Mouse (Mus musculus): ENCODE results near the gene Galntl5. TPM values are rescaled to one million over a fixed set of nuclear protein-coding genes. Genes with fewer than 3 reads are reported as not detected.

The Galntl5 gene
- polyA plus RNA-seq, 2 experiments: not detected

DNA sequence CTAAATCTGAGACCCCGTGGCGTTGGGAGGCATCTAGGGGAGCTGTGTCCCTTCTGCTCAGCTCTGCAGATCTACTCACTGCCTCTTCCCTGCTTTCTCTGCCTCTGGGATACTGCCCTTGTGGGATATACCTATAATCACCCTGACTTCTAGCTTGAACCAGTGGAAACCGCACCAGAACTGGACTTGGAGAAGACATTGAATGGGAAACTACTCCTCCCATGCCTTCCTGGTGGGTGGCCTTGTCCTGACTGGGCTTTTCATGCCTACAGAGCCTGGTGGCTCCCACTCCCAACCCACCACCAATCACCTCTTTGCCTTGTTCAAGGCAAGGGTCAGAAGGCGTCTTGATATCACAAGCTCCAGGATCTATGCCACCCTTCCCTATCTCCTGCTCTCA lies 26.4 kb upstream of the Galntl5 start:
- Histone ChIP-seq H3K36me3 (ENCODE audit: control insufficient read depth, insufficient read depth, low read length) (no peaks in the 10 kb centered on the region), H3K4me1 (ENCODE audit: control insufficient read depth, insufficient read depth, low read length) (no peaks in the 10 kb centered on the region), H3K27ac (replicated peaks; ENCODE audit: low read depth, low read length) (no peak overlapping the region), H3K4me2 (replicated peaks; ENCODE audit: low read depth, low read length, severe bottlenecking) (no peak overlapping the region), H3K27me3 (ENCODE audit: control insufficient read depth, insufficient read depth, low read length) (no peaks in the 10 kb centered on the region), H3K4me3 (replicated peaks; ENCODE audit: low read length) (no peak overlapping the region), H3K9ac (ENCODE audit: low read depth, low read length, severe bottlenecking) (no peak overlapping the region), H3K9me3 (ENCODE audit: control insufficient read depth, low read length) (no peaks in the 10 kb centered on the region)
- no peak for ATAC-seq (ENCODE audit: low FRiP score, low read depth)
- 95% methylated on average over 4 of the region's 4 CpGs for whole genome bisulfite sequencing
- DNase-seq (ENCODE audit: low spot score): no peak
- no peak for TF ChIP-seq POLR2A (IDR thresholded peaks at IDR 0.05; ENCODE audit: borderline replicate concordance, extremely low read depth, insufficient read depth, insufficient read length)

DNA sequence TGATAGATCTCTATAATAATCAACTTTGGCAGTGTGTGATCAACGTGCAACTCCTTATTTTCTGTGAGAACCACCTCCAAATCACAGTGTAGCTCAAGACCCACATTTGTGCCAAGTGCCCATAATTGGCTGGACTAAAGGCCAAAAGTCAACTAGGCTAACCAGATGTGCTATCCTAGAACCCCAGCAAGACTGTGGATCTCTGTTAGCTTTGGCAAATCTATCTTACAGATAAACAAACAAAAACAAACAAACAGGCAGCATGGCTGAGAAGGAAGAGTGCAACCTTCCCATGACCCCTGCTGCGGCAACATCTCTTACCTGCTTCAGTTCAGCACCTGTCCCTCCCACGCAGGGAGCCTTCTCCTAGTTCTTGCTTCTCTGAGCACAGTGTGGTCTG lies 25.9 kb upstream of the Galntl5 start:
- Histone ChIP-seq H3K9ac (ENCODE audit: low read depth, low read length, severe bottlenecking) (no peak overlapping the region), H3K27ac (replicated peaks; ENCODE audit: low read depth, low read length) (no peak overlapping the region), H3K27me3 (ENCODE audit: control insufficient read depth, insufficient read depth, low read length) (no peaks in the 10 kb centered on the region), H3K4me3 (replicated peaks; ENCODE audit: low read length) (no peak overlapping the region), H3K4me1 (ENCODE audit: control insufficient read depth, insufficient read depth, low read length) (no peaks in the 10 kb centered on the region), H3K4me2 (replicated peaks; ENCODE audit: low read depth, low read length, severe bottlenecking) (no peak overlapping the region), H3K9me3 (ENCODE audit: control insufficient read depth, low read length) (no peaks in the 10 kb centered on the region), H3K36me3 (ENCODE audit: control insufficient read depth, insufficient read depth, low read length) (no peaks in the 10 kb centered on the region)
- 78% methylated on average over 3 of the region's 3 CpGs for WGBS
- TF ChIP-seq POLR2A (IDR thresholded peaks at IDR 0.05; ENCODE audit: borderline replicate concordance, extremely low read depth, insufficient read depth, insufficient read length): no peak
- no peak for ATAC-seq (ENCODE audit: low FRiP score, low read depth)
- DNase-seq (ENCODE audit: low spot score): no peak

DNA sequence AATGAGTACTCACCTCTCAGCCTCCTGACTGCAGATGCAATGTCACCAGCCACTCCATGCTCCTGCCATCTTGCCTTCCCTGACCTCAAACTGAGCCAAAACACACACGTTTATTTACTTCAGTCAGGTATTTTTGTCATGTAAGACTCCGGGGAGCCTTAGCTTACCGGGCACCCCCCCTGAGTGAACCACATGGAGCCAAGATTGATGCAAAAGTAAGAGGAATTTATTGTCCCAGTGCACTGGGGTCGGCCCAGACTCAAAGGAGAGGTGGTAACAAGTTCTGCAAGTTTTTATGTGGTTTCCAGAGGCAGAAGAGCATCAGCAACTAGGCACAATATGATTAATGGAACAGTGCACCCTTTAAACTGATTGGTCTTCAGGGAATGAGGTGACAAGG lies 24.1 kb upstream of the Galntl5 start:
- Histone ChIP-seq H3K27ac (replicated peaks; ENCODE audit: low read depth, low read length) (no peak overlapping the region), H3K9me3 (ENCODE audit: control insufficient read depth, low read length) (no peaks in the 10 kb centered on the region), H3K4me1 (ENCODE audit: control insufficient read depth, insufficient read depth, low read length) (no peaks in the 10 kb centered on the region), H3K4me2 (replicated peaks; ENCODE audit: low read depth, low read length, severe bottlenecking) (no peak overlapping the region), H3K9ac (ENCODE audit: low read depth, low read length, severe bottlenecking) (no peak overlapping the region), H3K27me3 (ENCODE audit: control insufficient read depth, insufficient read depth, low read length) (no peaks in the 10 kb centered on the region), H3K36me3 (ENCODE audit: control insufficient read depth, insufficient read depth, low read length) (no peaks in the 10 kb centered on the region), H3K4me3 (replicated peaks; ENCODE audit: low read length) (no peak overlapping the region)
- DNase-seq (ENCODE audit: low spot score) (no peak), ATAC-seq (ENCODE audit: low FRiP score, low read depth) (no peak)
- no peak for TF ChIP-seq POLR2A (IDR thresholded peaks at IDR 0.05; ENCODE audit: borderline replicate concordance, extremely low read depth, insufficient read depth, insufficient read length)
- WGBS: 44% methylated on average over 4 of the region's 4 CpGs

DNA sequence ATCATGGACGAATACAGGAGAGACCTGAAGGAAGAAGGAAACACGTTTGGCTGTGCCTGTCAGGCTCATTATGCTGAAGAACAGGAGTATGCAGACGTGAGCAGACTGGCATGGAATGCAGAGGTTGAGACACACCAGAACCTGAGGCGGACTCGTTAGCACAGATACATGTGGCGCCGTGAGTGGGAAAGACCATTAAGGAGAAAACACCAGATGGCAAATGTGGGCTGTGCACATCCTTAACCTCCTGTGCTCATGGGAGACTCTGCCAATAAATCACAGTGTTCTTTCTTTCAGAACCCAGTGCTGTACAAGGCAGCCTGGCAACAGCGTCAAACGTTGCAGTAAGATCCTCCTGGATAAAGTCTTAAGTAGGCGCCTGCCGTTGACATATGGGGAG lies 20.7 kb upstream of the Galntl5 start:
- DNase-seq (ENCODE audit: low spot score) (no peak), ATAC-seq (ENCODE audit: low FRiP score, low read depth) (no peak)
- H3K9ac ChIP-seq (ENCODE audit: low read depth, low read length, severe bottlenecking): no peak overlapping the region
- H3K27me3 ChIP-seq (ENCODE audit: control insufficient read depth, insufficient read depth, low read length): no peaks in the 10 kb centered on the region
- no peaks in the 10 kb centered on the region for H3K9me3 ChIP-seq (ENCODE audit: control insufficient read depth, low read length)
- no peaks in the 10 kb centered on the region for H3K4me1 ChIP-seq (ENCODE audit: control insufficient read depth, insufficient read depth, low read length)
- no peak for TF ChIP-seq POLR2A (IDR thresholded peaks at IDR 0.05; ENCODE audit: borderline replicate concordance, extremely low read depth, insufficient read depth, insufficient read length)
- H3K36me3 ChIP-seq (ENCODE audit: control insufficient read depth, insufficient read depth, low read length): no peaks in the 10 kb centered on the region
- H3K4me3 ChIP-seq (replicated peaks; ENCODE audit: low read length): no peak overlapping the region
- WGBS: 41% methylated on average over 11 of the region's 11 CpGs
- H3K4me2 ChIP-seq (replicated peaks; ENCODE audit: low read depth, low read length, severe bottlenecking): no peak overlapping the region
- no peak overlapping the region for H3K27ac ChIP-seq (replicated peaks; ENCODE audit: low read depth, low read length)

DNA sequence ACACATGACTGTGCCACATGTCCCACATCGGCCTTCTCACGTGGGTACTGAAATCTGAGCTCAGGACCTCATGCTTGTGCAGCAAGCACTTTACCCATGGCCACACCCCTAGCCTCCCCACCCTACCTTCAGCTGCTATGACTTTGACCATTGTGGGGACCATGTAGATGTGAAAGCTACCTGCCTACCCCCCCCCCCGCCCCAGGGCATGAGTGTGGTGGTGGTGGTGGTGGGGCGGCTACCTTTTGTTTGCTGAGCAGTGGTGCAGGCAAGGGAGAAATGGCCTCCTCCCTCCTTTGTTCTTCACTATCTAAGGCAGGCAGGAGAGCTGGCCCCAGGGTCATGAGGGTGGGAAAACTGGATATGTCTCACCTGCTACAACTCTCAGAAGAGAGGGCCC lies 18.3 kb upstream of the Galntl5 start:
- TF ChIP-seq POLR2A (IDR thresholded peaks at IDR 0.05; ENCODE audit: borderline replicate concordance, extremely low read depth, insufficient read depth, insufficient read length): no peak
- no peak overlapping the region for H3K4me3 ChIP-seq (replicated peaks; ENCODE audit: low read length)
- DNase-seq (ENCODE audit: low spot score) (no peak), ATAC-seq (ENCODE audit: low FRiP score, low read depth) (no peak)
- no peaks in the 10 kb centered on the region for H3K9me3 ChIP-seq (ENCODE audit: control insufficient read depth, low read length)
- no peaks in the 10 kb centered on the region for H3K4me1 ChIP-seq (ENCODE audit: control insufficient read depth, insufficient read depth, low read length)
- H3K27me3 ChIP-seq (ENCODE audit: control insufficient read depth, insufficient read depth, low read length): no peaks in the 10 kb centered on the region
- no peak overlapping the region for H3K27ac ChIP-seq (replicated peaks; ENCODE audit: low read depth, low read length)
- no peak overlapping the region for H3K4me2 ChIP-seq (replicated peaks; ENCODE audit: low read depth, low read length, severe bottlenecking)
- no peak overlapping the region for H3K9ac ChIP-seq (ENCODE audit: low read depth, low read length, severe bottlenecking)
- WGBS: 87% methylated on average over 4 of the region's 4 CpGs
- no peaks in the 10 kb centered on the region for H3K36me3 ChIP-seq (ENCODE audit: control insufficient read depth, insufficient read depth, low read length)

DNA sequence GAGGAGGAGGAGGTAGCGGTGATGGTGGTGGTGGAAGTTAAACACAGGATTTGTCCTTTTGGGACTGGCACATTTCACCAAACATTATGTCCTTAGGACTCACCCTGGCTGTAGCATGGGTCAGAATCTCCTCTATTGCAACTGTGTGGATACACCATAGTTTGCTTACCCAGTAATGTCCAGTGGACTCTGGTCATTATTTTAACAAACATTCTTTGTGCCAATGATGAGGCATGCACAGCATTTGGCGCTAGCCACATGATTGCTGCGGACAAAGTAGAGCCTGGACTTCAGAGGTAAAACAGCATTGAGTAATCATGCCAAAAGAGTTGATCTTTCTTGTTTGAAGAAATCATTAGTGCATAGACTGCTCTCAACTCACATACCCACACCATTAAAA lies 17.3 kb upstream of the Galntl5 start:
- H3K27ac ChIP-seq (replicated peaks; ENCODE audit: low read depth, low read length): no peak overlapping the region
- no peaks in the 10 kb centered on the region for H3K27me3 ChIP-seq (ENCODE audit: control insufficient read depth, insufficient read depth, low read length)
- H3K4me1 ChIP-seq (ENCODE audit: control insufficient read depth, insufficient read depth, low read length): no peaks in the 10 kb centered on the region
- 87% methylated on average over 3 of the region's 3 CpGs for WGBS
- H3K4me2 ChIP-seq (replicated peaks; ENCODE audit: low read depth, low read length, severe bottlenecking): no peak overlapping the region
- ATAC-seq (ENCODE audit: low FRiP score, low read depth) (no peak), DNase-seq (ENCODE audit: low spot score) (no peak)
- no peak for TF ChIP-seq POLR2A (IDR thresholded peaks at IDR 0.05; ENCODE audit: borderline replicate concordance, extremely low read depth, insufficient read depth, insufficient read length)
- no peak overlapping the region for H3K9ac ChIP-seq (ENCODE audit: low read depth, low read length, severe bottlenecking)
- H3K36me3 ChIP-seq (ENCODE audit: control insufficient read depth, insufficient read depth, low read length): no peaks in the 10 kb centered on the region
- no peaks in the 10 kb centered on the region for H3K9me3 ChIP-seq (ENCODE audit: control insufficient read depth, low read length)
- no peak overlapping the region for H3K4me3 ChIP-seq (replicated peaks; ENCODE audit: low read length)
